Mouse (Mus musculus) kidney, postnatal 0 days (tissue): ENCODE results near the gene Cldn34a. TPM values are rescaled to one million over a fixed set of nuclear protein-coding genes. Genes with fewer than 3 reads are reported as not detected.
"Not testable (repeated sequence)": the region's sequence is repeated elsewhere in the genome, so short reads cannot be mapped to it uniquely, and the experiment has no call there.

Source experiments
- ATAC-seq: fragments of 200-750 bp; cut with Nextera tagmentation; replicated peaks from 2 replicates; pipeline ENCODE4 v1.8.0; 2017; ENCODE audit warnings: low read depth, moderate number of reproducible peaks, moderate TSS enrichment, moderate library complexity; ENCODE audit not compliant: low FRiP score
- DNase-seq: peaks from one replicate; pipeline ENCODE4 v3.0.0-alpha.2; 2016; ENCODE audit warnings: low spot score
- H3K27ac ChIP-seq: fragments of 300-500 bp; sonication (generic); 2 replicates; pipeline ENCODE4 v1.5.1; 2014; ENCODE audit warnings: mild to moderate bottlenecking
- H3K27me3 ChIP-seq: fragments of 300-500 bp; sonication (generic); 2 replicates; pipeline ENCODE4 v1.6.1; 2014; ENCODE audit warnings: low read length, mixed read lengths; ENCODE audit not compliant: insufficient read depth
- H3K36me3 ChIP-seq: fragments of 300-500 bp; sonication (generic); 2 replicates; pipeline ENCODE4 v1.6.1; 2014; ENCODE audit warnings: low read length, mixed read lengths; ENCODE audit not compliant: insufficient read depth
- H3K4me1 ChIP-seq: fragments of 300-500 bp; sonication (generic); replicated peaks from 2 replicates; pipeline ENCODE4 v1.6.1; 2014; ENCODE audit warnings: antibody characterized with exemption, low read length, mixed read lengths; ENCODE audit not compliant: insufficient read depth
- H3K4me2 ChIP-seq: fragments of 300-500 bp; sonication (generic); 2 replicates; pipeline ENCODE4 v1.6.1; 2014; ENCODE audit warnings: mild to moderate bottlenecking, low read length, moderate library complexity, mixed read lengths
- H3K4me3 ChIP-seq: fragments of 300-500 bp; sonication (generic); replicated peaks from 2 replicates; pipeline ENCODE4 v1.5.1; 2014; ENCODE audit warnings: low read depth, low read length
- H3K9ac ChIP-seq: fragments of 300-500 bp; sonication (generic); 2 replicates; pipeline ENCODE4 v1.6.1; 2014; ENCODE audit warnings: low read depth, low read length
- H3K9me3 ChIP-seq: fragments of 300-500 bp; sonication (generic); replicated peaks from 2 replicates; pipeline ENCODE4 v1.6.1; 2016; ENCODE audit warnings: low read length, inconsistent platforms, mixed read lengths
- CTCF ChIP-seq: IDR thresholded peaks from 2 replicates; pipeline ENCODE4 v1.5.1; 2016; ENCODE audit warnings: antibody characterized with exemption, low read depth, mild to moderate bottlenecking, moderate library complexity
- WGBS: fragments of 180-500 bp; shearing (Covaris S2); extraction: QIAGEN DNeasy Blood & Tissue Kit; methylation state at CpG from one replicate; pipeline ENCODE4 v1.1.7; 2014; 5-methylcytosine and 5-hydroxymethylcytosine counted together
- polyA plus RNA-seq: library from polyadenylated mRNA; unstranded; fragments of >200 nt; fragmentation: Nextera tagmentation; extraction: Ambion mirVana; gene quantifications from 2 replicates; pipeline ENCODE4 v1.2.1, GENCODE M21; 2015

Gene Cldn34a
- not detected in 2 replicates for polyA plus RNA-seq

DNA sequence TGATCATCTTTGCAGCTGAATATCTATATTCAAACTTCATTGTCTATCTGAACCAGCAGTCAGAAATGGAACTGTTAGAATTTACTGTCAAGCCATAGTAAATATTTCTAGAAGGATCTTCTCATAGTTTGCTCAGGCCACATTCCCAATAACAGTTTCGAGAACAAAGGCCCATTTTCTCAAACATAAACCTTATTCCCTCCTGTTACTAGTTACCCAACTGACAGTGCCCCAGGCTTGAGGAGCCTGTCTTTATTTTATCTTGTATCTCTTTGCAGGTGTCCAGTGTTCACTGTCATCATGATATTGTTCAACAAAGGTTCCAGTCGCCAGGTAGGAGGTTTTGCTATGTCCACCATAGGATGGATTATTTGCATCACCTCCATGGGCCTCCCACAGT, at the start of gene Cldn34a:
Gene Cldn34a, plus strand, starts transcription at position 301 of the 400 bp plus-strand sequence.
- no peak for ATAC-seq
- Histone ChIP-seq H3K4me3 (no peak within 1 kb of the TSS), H3K4me2 (no peak within 1 kb of the TSS), H3K9me3 (no peaks in the 10 kb centered on the region), H3K9ac (no peak within 1 kb of the TSS), H3K27me3 (no peaks in the 10 kb centered on the region), H3K27ac (no peak within 1 kb of the TSS), H3K36me3 (no peaks in the 10 kb centered on the region), H3K4me1 (no peaks in the 10 kb centered on the region)
- DNase-seq: no peak
- no peak for TF ChIP-seq CTCF
- 65% methylated on average over 2 of the region's 2 CpGs for WGBS

DNA sequence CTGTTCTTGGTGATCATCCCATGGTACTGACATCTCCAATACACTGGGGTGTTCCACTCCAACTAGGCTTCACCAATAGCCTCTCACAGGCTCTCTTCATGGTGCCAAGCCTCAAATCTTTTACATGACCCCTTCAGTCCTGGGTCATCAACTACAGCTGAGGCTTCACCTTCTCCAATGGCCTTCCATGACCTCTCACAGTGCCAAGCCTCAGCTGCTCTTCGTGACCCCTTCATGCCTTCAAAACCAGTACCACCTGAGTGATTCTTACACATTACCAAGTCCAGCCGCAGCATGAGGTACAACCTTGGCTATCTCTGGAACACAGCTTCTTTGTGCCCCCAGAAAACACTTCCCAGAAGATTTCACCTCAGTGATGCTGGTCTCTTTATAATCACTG, 44.5 kb upstream of the Cldn34a start:
- H3K4me1 ChIP-seq, ATAC-seq, H3K9me3 ChIP-seq, H3K4me2 ChIP-seq, DNase-seq, H3K27me3 ChIP-seq, H3K36me3 ChIP-seq, H3K9ac ChIP-seq, H3K27ac ChIP-seq, H3K4me3 ChIP-seq: not testable (repeated sequence)
- 81% methylated on average over 2 of the region's 2 CpGs for WGBS

DNA sequence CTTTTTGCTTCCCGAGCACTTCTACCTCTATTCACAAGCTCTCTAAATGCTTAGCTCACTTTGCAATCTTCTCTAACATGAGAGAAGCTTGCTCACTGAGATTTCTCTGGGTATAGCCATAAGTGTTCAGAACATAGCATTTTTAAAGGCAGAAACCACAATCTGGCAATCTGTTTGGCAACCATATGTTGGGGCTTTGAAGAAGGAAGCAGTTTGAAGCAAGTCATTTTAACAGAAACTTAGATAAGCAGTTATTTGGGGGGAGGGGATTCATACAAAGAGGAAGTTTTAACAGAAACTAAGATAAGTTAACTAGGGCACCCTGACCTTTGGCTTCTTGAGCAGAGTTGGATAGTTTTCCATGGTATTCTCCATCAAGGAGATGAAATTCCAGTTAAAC, 17.4 kb upstream of the Cldn34a start:
- no peak overlapping the region for H3K9ac ChIP-seq
- no peak for ATAC-seq

DNA sequence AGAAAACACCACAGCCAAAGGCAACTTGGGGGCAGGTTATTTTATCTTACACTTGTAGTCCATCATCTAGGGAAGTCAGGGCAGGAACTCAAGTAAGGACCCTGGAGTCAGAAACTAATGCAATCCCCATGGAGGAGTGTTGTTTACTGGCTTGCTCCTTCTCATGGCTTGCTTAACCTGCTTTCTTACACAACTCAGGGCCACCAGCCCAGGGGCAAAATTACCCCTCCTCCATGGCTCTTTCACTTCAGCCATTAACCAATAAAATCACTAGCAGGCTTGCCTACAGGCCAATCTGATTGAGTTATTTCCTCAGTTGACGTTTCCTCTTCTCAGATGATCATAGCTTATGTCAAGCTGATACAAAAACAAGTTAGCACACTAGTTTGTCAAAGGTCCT, 15.0 kb upstream of the Cldn34a start:
- no peak overlapping the region for H3K4me3 ChIP-seq
- no peaks in the 10 kb centered on the region for H3K27me3 ChIP-seq
- DNase-seq: no peak
- H3K27ac ChIP-seq: no peak overlapping the region
- WGBS: 38% methylated on average over 1 of the region's 1 CpGs
- H3K9me3 ChIP-seq: no peaks in the 10 kb centered on the region
- no peak overlapping the region for H3K4me2 ChIP-seq
- no peaks in the 10 kb centered on the region for H3K36me3 ChIP-seq
- H3K9ac ChIP-seq: no peak overlapping the region
- no peaks in the 10 kb centered on the region for H3K4me1 ChIP-seq
- no peak for ATAC-seq
- TF ChIP-seq CTCF: no peak

More for the DNA sequence above, 17.4 kb upstream of the Cldn34a start:
- Histone ChIP-seq H3K4me2 (no peak overlapping the region), H3K27me3 (no peaks in the 10 kb centered on the region), H3K4me3 (no peak overlapping the region), H3K4me1 (no peaks in the 10 kb centered on the region), H3K36me3 (no peaks in the 10 kb centered on the region), H3K9me3 (no peaks in the 10 kb centered on the region), H3K27ac (no peak overlapping the region)
- WGBS: 71% methylated on average over 1 of the region's 1 CpGs
- no peak for DNase-seq
- no peak for TF ChIP-seq CTCF

DNA sequence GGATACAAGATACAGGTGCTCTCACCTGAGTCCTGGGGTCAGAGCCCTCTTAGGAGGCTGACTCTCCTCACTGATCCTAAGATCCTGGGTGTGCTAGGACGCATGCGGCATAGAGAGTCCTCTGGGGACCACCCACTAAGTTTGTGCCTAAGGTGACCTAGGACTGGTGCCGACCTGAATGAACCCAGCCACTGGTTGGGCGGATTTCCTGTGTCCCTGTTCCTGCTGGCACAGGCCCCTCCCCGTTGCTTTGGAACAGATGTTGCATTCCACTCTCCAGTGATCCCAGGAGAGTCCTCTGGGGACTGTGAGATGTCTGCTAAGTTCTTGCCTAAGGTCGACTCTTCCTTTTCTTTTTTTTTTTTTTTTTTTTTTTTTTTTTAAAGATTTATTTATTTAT, 5.7 kb upstream of the Cldn34a start:
- H3K4me1 ChIP-seq: no peaks in the 10 kb centered on the region
- no peak for DNase-seq
- no peaks in the 10 kb centered on the region for H3K9me3 ChIP-seq
- H3K27ac ChIP-seq: no peak overlapping the region
- H3K4me3 ChIP-seq: no peak overlapping the region
- no peak for TF ChIP-seq CTCF
- H3K4me2 ChIP-seq: no peak overlapping the region
- ATAC-seq: no peak
- WGBS: 81% methylated on average over 6 of the region's 6 CpGs
- H3K36me3 ChIP-seq: no peaks in the 10 kb centered on the region
- H3K9ac ChIP-seq: no peak overlapping the region
- H3K27me3 ChIP-seq: no peaks in the 10 kb centered on the region

Other genes starting within 250 kb of the Cldn34a start
- 10.3 and 10.4 TPM in 2 replicates for gene Kantr, start 235.8 kb upstream of the Cldn34a start, polyA plus RNA-seq
- 16.1 and 18.5 TPM in 2 replicates for gene Tspyl2, start 220.9 kb upstream of the Cldn34a start, polyA plus RNA-seq
- gene Gpr173, start 194.6 kb upstream of the Cldn34a start, polyA plus RNA-seq: 2.1 and 2.8 TPM in 2 replicates
- gene Shroom2, start 206.1 kb downstream of the Cldn34a start, polyA plus RNA-seq: 5.9 and 6.0 TPM in 2 replicates
- 0.09 and 0.32 TPM in 2 replicates for gene Gpr143, start 218.6 kb downstream of the Cldn34a start, polyA plus RNA-seq